Comparison of ENCODE assay signal across 25 mouse cellular contexts in the genomic region with DNA sequence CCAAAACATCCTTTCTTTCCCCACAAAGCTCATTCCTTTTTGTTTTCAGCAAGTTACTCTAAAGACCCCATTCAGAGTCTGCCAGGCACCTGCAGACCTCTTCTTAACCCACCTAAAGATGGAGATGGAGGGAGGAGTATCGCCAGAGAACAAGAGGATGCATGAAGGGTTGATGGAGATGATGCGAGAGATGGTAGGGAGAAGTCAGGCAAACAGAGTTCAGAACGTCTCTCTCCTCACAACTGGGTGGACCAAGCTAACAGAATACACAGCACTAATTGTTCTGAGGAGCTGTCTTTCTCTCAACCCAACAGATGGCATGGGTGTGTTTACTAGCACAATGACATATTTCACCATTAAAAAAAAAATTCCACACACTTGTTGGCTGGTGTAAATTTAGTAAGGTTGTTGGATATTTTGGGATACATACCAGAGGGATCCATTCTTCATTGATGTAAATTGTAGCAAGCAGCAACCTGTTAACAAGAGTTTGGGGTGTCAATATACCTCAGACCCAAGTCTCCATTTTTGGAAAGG.
"Had no signal": no experiment of that assay in that cellular context is flagged by ENCODE, and none has a peak within 500 bp of the region (broad histone marks: within the 10 kb centered on the region; RNA-seq: fewer than 3 reads in every experiment).

No protein-coding gene starts in this region.

- H3K9me3 ChIP-seq: limb, embryonic 10.5 days; limb, embryonic 13.5 days; liver, embryonic 12.5 days; liver, embryonic 15.5 days; lung, embryonic 15.5 days; megakaryocyte, embryonic 14.5 days; midbrain, embryonic 10.5 days; midbrain, embryonic 13.5 days; neural tube, embryonic 13.5 days had no signal

- H3K4me1 ChIP-seq: liver, embryonic 12.5 days; liver, embryonic 15.5 days; lung, embryonic 15.5 days; megakaryocyte, embryonic 14.5 days; midbrain, embryonic 13.5 days had no signal

- ATAC-seq: liver, embryonic 12.5 days; midbrain, embryonic 16.5 days had no signal

- H3K4me2 ChIP-seq: liver, embryonic 12.5 days; liver, embryonic 15.5 days; lung, embryonic 15.5 days had no signal

- H3K27ac ChIP-seq: layer of hippocampus, adult 2 months; limb, embryonic 10.5 days; limb, embryonic 13.5 days; liver, embryonic 12.5 days; liver, embryonic 15.5 days; lung, embryonic 15.5 days; midbrain, embryonic 10.5 days; midbrain, embryonic 13.5 days; neural tube, embryonic 13.5 days; stomach, postnatal 0 days had no signal

- H3K27me3 ChIP-seq: liver, embryonic 12.5 days; liver, embryonic 15.5 days; megakaryocyte, embryonic 14.5 days had no signal

- H3K4me3 ChIP-seq: layer of hippocampus, adult 2 months; limb, embryonic 10.5 days; limb, embryonic 13.5 days; liver, embryonic 12.5 days; liver, embryonic 15.5 days; lung, embryonic 15.5 days; megakaryocyte, embryonic 14.5 days; midbrain, embryonic 10.5 days; midbrain, embryonic 13.5 days; myocyte; neural tube, embryonic 13.5 days had no signal

- H3K36me3 ChIP-seq: limb, embryonic 10.5 days; limb, embryonic 13.5 days; liver, embryonic 12.5 days; liver, embryonic 15.5 days; lung, embryonic 15.5 days; midbrain, embryonic 10.5 days; midbrain, embryonic 13.5 days; neural tube, embryonic 13.5 days had no signal

- DNase-seq: kidney, postnatal 14 days; layer of hippocampus, adult 9-11 months; liver; lung, adult 18-20 months; lung, postnatal 10 days; lung, postnatal 36 days; right cerebral cortex, adult 18-20 months; right cerebral cortex, postnatal 14 days; right cerebral cortex, postnatal 4 days; thymus, adult 2 months; thymus, postnatal 14 days; thymus, postnatal 4 days had no signal

- H3K9ac ChIP-seq: limb, embryonic 13.5 days; liver, embryonic 12.5 days; liver, embryonic 15.5 days; lung, embryonic 15.5 days; midbrain, embryonic 13.5 days; neural tube, embryonic 13.5 days had no signal
